11 mouse cellular contexts compared by ENCODE assay signal in genomic region chr19:53031957-53032371, GRCm38 (mm10). TPM values are rescaled to one million over a fixed set of nuclear protein-coding genes. Genes with fewer than 3 reads are reported as not detected.
DNase-seq lines count a peak whose midpoint lies in the region; ATAC-seq lines count a peak whose summit lies in the region.
"Had no signal": no experiment of that assay in that cellular context is flagged by ENCODE, and none has a peak within 500 bp of the region (broad histone marks: within the 10 kb centered on the region; RNA-seq: fewer than 3 reads in every experiment).

No protein-coding gene starts in this region.

- no peak for DNase-seq in heart, postnatal 14 days
- peak; percentile 83 for DNase-seq in 416B (ENCODE audit: low read depth)
- DNase-seq in cerebellum, adult 9-11 months: no peak
- DNase-seq: cerebellum, adult 2 months; lung, adult 2 months had no signal

- H3K4me1 ChIP-seq in heart, embryonic 11.5 days (ENCODE audit: control insufficient read depth, insufficient read depth, low read length): peaks cover 24% of the 10 kb centered on the region
- peaks cover 71% of the 10 kb centered on the region for H3K4me1 ChIP-seq in liver, embryonic 15.5 days (replicated peaks)
- peaks cover 6% of the 10 kb centered on the region for H3K4me1 ChIP-seq in hindbrain, embryonic 12.5 days
- H3K4me1 ChIP-seq in midbrain, embryonic 13.5 days (replicated peaks): peaks cover 3% of the 10 kb centered on the region

- 20% methylated on average over 7 of the region's 8 CpGs for WGBS in heart, embryonic 11.5 days (ENCODE audit: insufficient replicate concordance)
- 16% methylated on average over 8 of the region's 8 CpGs for WGBS in liver, embryonic 15.5 days (ENCODE audit: insufficient replicate concordance)
- 75% methylated on average over 8 of the region's 8 CpGs for WGBS in hindbrain, embryonic 12.5 days
- WGBS in midbrain, embryonic 13.5 days: 85% methylated on average over 8 of the region's 8 CpGs

- peak overlapping the region; percentile 6; the same call in 1 of the 2 replicates for H3K4me3 ChIP-seq in heart, embryonic 11.5 days (ENCODE audit: low read depth, low read length)
- H3K4me3 ChIP-seq in liver, embryonic 15.5 days (replicated peaks): peak overlapping the region; percentile 27
- H3K4me3 ChIP-seq in hindbrain, embryonic 12.5 days: no peak overlapping the region
- H3K4me3 ChIP-seq in midbrain, embryonic 13.5 days (replicated peaks): no peak overlapping the region
- H3K4me3 ChIP-seq: embryonic facial prominence, embryonic 15.5 days had no signal

- ATAC-seq in heart, embryonic 11.5 days (replicated peaks; ENCODE audit: insufficient number of reproducible peaks, low FRiP score, low TSS enrichment): peak; percentile 71; the same call in 1 of the 2 replicates
- ATAC-seq in common myeloid progenitor, adult 5-6 weeks (replicated peaks; ENCODE audit: low read depth, poor library complexity, severe bottlenecking): peak; percentile 48
- ATAC-seq in liver, embryonic 15.5 days (ENCODE audit: insufficient read depth): peak; percentile 87
- ATAC-seq in hindbrain, embryonic 12.5 days (ENCODE audit: low FRiP score): no peak
- ATAC-seq in midbrain, embryonic 13.5 days: no peak

- intact Hi-C loops in heart, postnatal 14 days (cut with DNase I): no loop called here

- H3K36me3 ChIP-seq in heart, embryonic 11.5 days (ENCODE audit: control insufficient read depth, insufficient read depth, low read length): peaks cover 12% of the 10 kb centered on the region
- peaks cover 52% of the 10 kb centered on the region for H3K36me3 ChIP-seq in liver, embryonic 15.5 days (replicated peaks)
- H3K36me3 ChIP-seq in hindbrain, embryonic 12.5 days: peaks cover 29% of the 10 kb centered on the region
- H3K36me3 ChIP-seq in midbrain, embryonic 13.5 days: peaks cover 30% of the 10 kb centered on the region

- H3K9ac ChIP-seq in heart, embryonic 11.5 days (ENCODE audit: low read depth, low read length): no peak overlapping the region
- peak overlapping the region; percentile 32; the same call in 1 of the 2 replicates for H3K9ac ChIP-seq in liver, embryonic 15.5 days
- H3K9ac ChIP-seq in hindbrain, embryonic 12.5 days: no peak overlapping the region
- H3K9ac ChIP-seq in midbrain, embryonic 13.5 days (replicated peaks): no peak overlapping the region
- H3K9ac ChIP-seq: embryonic facial prominence, embryonic 15.5 days had no signal

- H3K9me3 ChIP-seq in heart, embryonic 11.5 days (replicated peaks; ENCODE audit: control insufficient read depth, low read length): no peaks in the 10 kb centered on the region
- no peaks in the 10 kb centered on the region for H3K9me3 ChIP-seq in liver, embryonic 15.5 days (replicated peaks)
- H3K9me3 ChIP-seq in hindbrain, embryonic 12.5 days (replicated peaks): no peaks in the 10 kb centered on the region
- H3K9me3 ChIP-seq in midbrain, embryonic 13.5 days: no peaks in the 10 kb centered on the region
- H3K9me3 ChIP-seq: embryonic facial prominence, embryonic 15.5 days had no signal

- H3K27me3 ChIP-seq in heart, embryonic 11.5 days (ENCODE audit: control insufficient read depth, insufficient read depth, low read length): no peaks in the 10 kb centered on the region
- no peaks in the 10 kb centered on the region for H3K27me3 ChIP-seq in liver, embryonic 15.5 days
- no peaks in the 10 kb centered on the region for H3K27me3 ChIP-seq in hindbrain, embryonic 12.5 days
- no peaks in the 10 kb centered on the region for H3K27me3 ChIP-seq in midbrain, embryonic 13.5 days
- H3K27me3 ChIP-seq: embryonic facial prominence, embryonic 15.5 days had no signal

- peak overlapping the region; percentile 62; the same call in 1 of the 2 replicates for H3K27ac ChIP-seq in heart, embryonic 11.5 days (ENCODE audit: low read depth, low read length)
- H3K27ac ChIP-seq in liver, embryonic 15.5 days (replicated peaks): peak overlapping the region; percentile 93
- no peak overlapping the region for H3K27ac ChIP-seq in hindbrain, embryonic 12.5 days
- no peak overlapping the region for H3K27ac ChIP-seq in midbrain, embryonic 13.5 days
- H3K27ac ChIP-seq: embryonic facial prominence, embryonic 15.5 days had no signal

- H3K4me2 ChIP-seq in heart, embryonic 11.5 days: peak overlapping the region; percentile 37; the same call in 1 of the 2 replicates
- H3K4me2 ChIP-seq in liver, embryonic 15.5 days: peak overlapping the region; percentile 62
- no peak overlapping the region for H3K4me2 ChIP-seq in hindbrain, embryonic 12.5 days (replicated peaks)
- H3K4me2 ChIP-seq in midbrain, embryonic 13.5 days (replicated peaks): no peak overlapping the region
- H3K4me2 ChIP-seq: embryonic facial prominence, embryonic 15.5 days had no signal

RNA-seq across cellular contexts. Expression of gene Xpnpep1, which starts 8.1 kb away (rescaled TPM):
- polyA plus RNA-seq in heart, embryonic 11.5 days (2014; fragmentation: Nextera tagmentation; extraction: Ambion mirVana): 180 and 211 TPM in 2 replicates
- 100 to 1,000 TPM in 1 of 2 experiments, 10 to 100 TPM in 1; 93.8 to 105 TPM for total RNA-seq in heart, postnatal 14 days (2021)
- total RNA-seq in common myeloid progenitor, adult 5-6 weeks (2017): 44.8 and 56.4 TPM in 2 replicates
- polyA plus RNA-seq in liver, embryonic 15.5 days (2015; fragmentation: Nextera tagmentation; extraction: Ambion mirVana): 83.4 and 87.2 TPM in 2 replicates
- polyA plus RNA-seq in hindbrain, embryonic 12.5 days (2016; fragmentation: Nextera tagmentation; extraction: Ambion mirVana): 159 and 166 TPM in 2 replicates
- 121 and 129 TPM in 2 replicates for polyA plus RNA-seq in midbrain, embryonic 13.5 days (2015; fragmentation: Nextera tagmentation; extraction: Ambion mirVana)

Comparison
In these comparisons a context has a peak if more than half of its experiments do, and no peak if none do; other contexts are left out.
1. ATAC-seq: peak in heart, embryonic 11.5 days (single experiment), common myeloid progenitor, adult 5-6 weeks (single experiment) and liver, embryonic 15.5 days (single experiment); none in hindbrain, embryonic 12.5 days (single experiment) and midbrain, embryonic 13.5 days (single experiment).
2. H3K27ac ChIP-seq: peak in heart, embryonic 11.5 days (single experiment) and liver, embryonic 15.5 days (single experiment); none in hindbrain, embryonic 12.5 days (single experiment) and midbrain, embryonic 13.5 days (single experiment).
3. H3K4me2 ChIP-seq: peak in heart, embryonic 11.5 days (single experiment) and liver, embryonic 15.5 days (single experiment); none in hindbrain, embryonic 12.5 days (single experiment) and midbrain, embryonic 13.5 days (single experiment).
4. H3K4me3 ChIP-seq: peak in heart, embryonic 11.5 days (single experiment) and liver, embryonic 15.5 days (single experiment); none in hindbrain, embryonic 12.5 days (single experiment) and midbrain, embryonic 13.5 days (single experiment).